Mouse (Mus musculus): ENCODE data around the gene Zfp366.

DNA sequence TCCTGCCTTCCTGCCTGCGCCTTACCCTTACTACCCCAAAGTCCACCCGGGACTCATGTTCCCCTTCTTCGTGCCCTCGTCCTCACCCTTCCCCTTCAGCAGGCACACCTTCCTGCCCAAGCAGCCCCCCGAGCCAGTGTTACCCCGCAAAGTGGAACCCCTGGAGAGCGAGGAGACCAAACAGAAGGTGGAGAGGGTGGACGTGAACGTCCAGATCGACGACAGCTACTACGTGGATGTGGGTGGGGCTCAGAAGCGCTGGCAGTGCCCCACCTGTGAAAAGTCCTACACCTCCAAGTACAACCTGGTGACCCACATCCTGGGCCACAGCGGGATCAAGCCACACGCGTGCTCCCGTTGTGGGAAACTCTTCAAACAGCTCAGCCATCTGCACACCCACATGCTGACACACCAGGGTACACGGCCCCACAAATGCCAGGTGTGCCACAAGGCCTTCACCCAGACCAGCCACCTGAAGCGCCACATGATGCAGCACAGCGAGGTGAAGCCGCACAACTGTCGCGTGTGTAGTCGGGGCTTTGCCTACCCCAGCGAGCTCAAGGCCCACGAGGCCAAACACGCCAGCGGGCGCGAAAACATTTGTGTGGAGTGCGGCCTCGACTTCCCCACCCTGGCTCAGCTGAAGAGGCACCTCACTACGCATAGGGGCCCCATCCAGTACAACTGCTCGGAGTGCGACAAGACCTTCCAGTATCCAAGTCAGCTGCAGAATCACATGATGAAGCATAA is 44.4 kb downstream of the Zfp366 start:
- no peak for TF ChIP-seq CTCF (IDR thresholded peaks at IDR 0.05; ENCODE audit: low read depth, low read length)
- no peak for TF ChIP-seq POLR2A (IDR thresholded peaks at IDR 0.05; ENCODE audit: insufficient read depth, low read length)

Data from ES-Bruce4 (cell line).